Mouse (Mus musculus): ENCODE results near the gene Slx1b. TPM values are rescaled to one million over a fixed set of nuclear protein-coding genes. Genes with fewer than 3 reads are reported as not detected.

Slx1b gene
- total RNA-seq, 2 experiments from 2014 or later, result 9.9 to 11.1 TPM

- DNase-seq (ENCODE audit: low spot score in 2 of 2), result no peak
Observed at GRCm38 (mm10) chr7:126642545-126643243, 52.9 kb downstream of the Slx1b start.

Other genes with a start within 250 kb of the Slx1b start
- gene Atp2a1, start 232.7 kb downstream of the Slx1b start, total RNA-seq (2021), result 10 to 100 TPM in 1 of 2 experiments, not detected in 1; 10.0 TPM
- gene Sh2b1, start 220.4 kb downstream of the Slx1b start, total RNA-seq (2021), result 10 to 100 TPM; 56.2 to 60.8 TPM
- 100 to 1,000 TPM; 221 to 235 TPM for gene Tufm, start 208.4 kb downstream of the Slx1b start, total RNA-seq (2021)
- gene Atxn2l, start 192.3 kb downstream of the Slx1b start, total RNA-seq (2021), result 100 to 1,000 TPM in 1 of 2 experiments, 10 to 100 TPM in 1; 99.5 to 111 TPM
- 100 to 1,000 TPM; 199 to 243 TPM for gene Eif3c, start 129.4 kb downstream of the Slx1b start, total RNA-seq (2021)
- 1 to 10 TPM; 2.4 to 3.2 TPM for gene Apobr, start 110.8 kb downstream of the Slx1b start, total RNA-seq (2021)
- gene Cln3, start 110.0 kb downstream of the Slx1b start, total RNA-seq (2021), result 10 to 100 TPM; 34.6 to 35.8 TPM
- gene Il27, start 100.8 kb downstream of the Slx1b start, total RNA-seq (2021), result under 1 TPM in 1 of 2 experiments, not detected in 1; 0.38 TPM
- gene Nupr1, start 64.9 kb downstream of the Slx1b start, total RNA-seq (2021), result 10 to 100 TPM; 13.6 to 26.7 TPM
- 10 to 100 TPM; 39.6 to 50.1 TPM for gene Sgf29, start 46.5 kb downstream of the Slx1b start, total RNA-seq (2021)
- 10 to 100 TPM; 48.0 to 52.5 TPM for gene Sult1a1, start 19.4 kb downstream of the Slx1b start, total RNA-seq (2021)
- gene Bola2, start 383 bp downstream of the Slx1b start, total RNA-seq (2021), result 100 to 1,000 TPM in 1 of 2 experiments, 10 to 100 TPM in 1; 98.7 to 105 TPM
- 10 to 100 TPM; 19.0 to 21.7 TPM for gene Coro1a, start 12.0 kb upstream of the Slx1b start, total RNA-seq (2021)
- 100 to 1,000 TPM; 123 to 131 TPM for gene Mapk3, start 63.8 kb upstream of the Slx1b start, total RNA-seq (2021)
- 1 to 10 TPM; 2.7 to 4.3 TPM for gene Gdpd3, start 70.5 kb upstream of the Slx1b start, total RNA-seq (2021)
- gene Ypel3, start 81.2 kb upstream of the Slx1b start, total RNA-seq (2021), result 10 to 100 TPM; 93.7 to 95.0 TPM
- under 1 TPM; 0.53 to 0.64 TPM for gene Tbx6, start 85.7 kb upstream of the Slx1b start, total RNA-seq (2021)
- 10 to 100 TPM; 75.4 to 85.9 TPM for gene Ppp4c, start 96.7 kb upstream of the Slx1b start, total RNA-seq (2021)
- gene Fam57b, start 101.9 kb upstream of the Slx1b start, total RNA-seq (2021), result 10 to 100 TPM; 17.1 to 63.4 TPM
- gene 4930451I11Rik, start 135.9 kb upstream of the Slx1b start, total RNA-seq (2021), result not detected
- under 1 TPM; 0.13 to 0.50 TPM for gene Doc2a, start 151.6 kb upstream of the Slx1b start, total RNA-seq (2021)
- 10 to 100 TPM in 1 of 2 experiments, 1 to 10 TPM in 1; 9.8 to 11.8 TPM for gene Hirip3, start 166.2 kb upstream of the Slx1b start, total RNA-seq (2021)
- 10 to 100 TPM; 38.4 to 42.5 TPM for gene Ino80e, start 166.6 kb upstream of the Slx1b start, total RNA-seq (2021)
- 10 to 100 TPM; 67.1 to 70.6 TPM for gene Taok2, start 188.9 kb upstream of the Slx1b start, total RNA-seq (2021)
- 10 to 100 TPM; 30.7 to 32.8 TPM for gene Tmem219, start 227.1 kb upstream of the Slx1b start, total RNA-seq (2021)
- 10 to 100 TPM; 18.7 to 21.8 TPM for gene Kctd13, start 233.1 kb upstream of the Slx1b start, total RNA-seq (2021)

Measured in adrenal gland, adult 18-20 months (tissue).